Mouse (Mus musculus) thymus, postnatal 0 days (tissue): Measurements from ENCODE around the gene Frem2. TPM values are rescaled to one million over a fixed set of nuclear protein-coding genes. Genes with fewer than 3 reads are reported as not detected.

ENCODE experiments used
- DNase-seq: peaks from one replicate; pipeline ENCODE4 v3.0.0-alpha.2; 2015; ENCODE audit warnings: low spot score
- polyA plus RNA-seq: library from polyadenylated mRNA; unstranded; fragments of >200 nt; fragmentation: Nextera tagmentation; extraction: Ambion mirVana; gene quantifications from 2 replicates; pipeline ENCODE4 v1.2.1, GENCODE M21; 2015

Gene Frem2
- 2.5 and 2.6 TPM in 2 replicates for polyA plus RNA-seq

DNA sequence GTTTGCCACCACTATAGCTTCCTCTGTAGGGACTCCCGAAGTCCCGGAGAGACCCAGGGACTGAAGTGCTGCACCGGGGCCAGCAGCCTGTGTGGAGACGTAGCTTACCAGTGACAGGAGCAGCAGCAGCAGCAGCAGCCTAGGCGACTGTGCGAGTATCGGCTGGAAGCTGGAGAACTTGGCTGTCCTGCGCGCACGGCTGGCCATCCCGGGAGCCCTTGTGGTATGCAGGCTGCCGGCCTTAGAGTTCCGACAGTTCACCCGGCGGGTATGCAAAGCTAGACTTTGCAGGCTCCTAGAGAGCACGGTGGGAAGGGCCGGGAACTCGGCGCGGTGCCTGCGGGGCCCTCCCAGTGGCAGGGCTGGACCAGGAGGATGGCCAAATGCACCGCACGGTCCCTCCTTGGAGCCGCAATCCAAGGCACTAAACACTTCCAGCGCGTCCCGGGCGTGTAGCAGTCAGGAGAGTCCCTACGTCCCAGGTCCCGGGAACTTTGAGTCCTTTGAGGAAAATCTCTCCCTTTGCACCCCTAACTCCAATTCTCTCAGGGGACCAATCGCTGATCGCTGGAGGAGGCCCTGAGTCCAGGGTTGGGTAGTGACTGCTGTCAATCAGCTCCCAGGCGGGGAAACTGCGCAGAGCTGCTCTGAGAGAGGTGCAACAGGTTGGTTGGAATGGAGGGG lies at the start of gene Frem2:
Gene Frem2 (minus strand): TSS at position 478 of the 684 bp plus-strand sequence.
- no peak for DNase-seq

DNA sequence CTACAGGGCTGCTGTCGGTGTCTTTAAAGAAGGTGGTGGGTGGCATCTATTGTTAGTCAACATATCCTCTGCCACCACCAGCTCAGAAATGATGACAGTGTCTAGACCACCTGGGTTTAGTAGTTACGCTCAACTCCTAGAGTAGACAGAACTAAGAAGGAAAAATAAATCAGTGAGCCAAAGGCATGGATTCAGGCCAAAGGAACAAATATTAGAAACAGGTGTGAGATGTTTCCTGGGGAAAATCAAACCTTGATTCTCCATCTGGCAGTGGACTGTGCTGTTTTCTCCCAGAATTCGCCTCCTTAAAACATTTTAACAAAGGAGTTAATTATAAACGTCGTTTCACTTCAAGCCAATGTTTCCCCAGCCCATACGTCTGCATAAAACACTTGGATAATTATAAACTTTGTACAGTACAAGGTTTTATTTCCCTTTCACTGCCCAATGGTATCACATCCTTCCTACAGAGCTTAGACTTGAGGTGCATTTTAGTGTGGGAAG lies 48.9 kb upstream of the Frem2 start:
- DNase-seq = no peak

DNA sequence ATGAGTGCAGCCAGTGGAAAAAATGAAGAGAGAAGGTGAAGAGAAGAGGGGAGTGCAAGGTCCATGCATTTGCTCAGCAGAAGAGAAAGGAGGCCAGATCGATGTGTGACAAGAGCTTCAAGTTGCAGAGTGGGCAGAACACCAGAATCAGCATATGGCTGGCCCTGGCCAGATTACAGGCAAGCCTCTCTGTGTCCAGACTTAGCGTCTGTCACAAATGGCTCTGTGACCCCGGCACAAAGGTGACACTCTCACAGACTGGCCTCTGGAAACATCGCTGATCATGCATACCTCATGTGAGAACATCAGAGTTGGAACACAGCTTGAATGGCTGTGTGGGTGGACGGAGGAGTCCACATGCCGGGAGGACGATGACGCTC lies 46.0 kb upstream of the Frem2 start:
- DNase-seq = no peak

DNA sequence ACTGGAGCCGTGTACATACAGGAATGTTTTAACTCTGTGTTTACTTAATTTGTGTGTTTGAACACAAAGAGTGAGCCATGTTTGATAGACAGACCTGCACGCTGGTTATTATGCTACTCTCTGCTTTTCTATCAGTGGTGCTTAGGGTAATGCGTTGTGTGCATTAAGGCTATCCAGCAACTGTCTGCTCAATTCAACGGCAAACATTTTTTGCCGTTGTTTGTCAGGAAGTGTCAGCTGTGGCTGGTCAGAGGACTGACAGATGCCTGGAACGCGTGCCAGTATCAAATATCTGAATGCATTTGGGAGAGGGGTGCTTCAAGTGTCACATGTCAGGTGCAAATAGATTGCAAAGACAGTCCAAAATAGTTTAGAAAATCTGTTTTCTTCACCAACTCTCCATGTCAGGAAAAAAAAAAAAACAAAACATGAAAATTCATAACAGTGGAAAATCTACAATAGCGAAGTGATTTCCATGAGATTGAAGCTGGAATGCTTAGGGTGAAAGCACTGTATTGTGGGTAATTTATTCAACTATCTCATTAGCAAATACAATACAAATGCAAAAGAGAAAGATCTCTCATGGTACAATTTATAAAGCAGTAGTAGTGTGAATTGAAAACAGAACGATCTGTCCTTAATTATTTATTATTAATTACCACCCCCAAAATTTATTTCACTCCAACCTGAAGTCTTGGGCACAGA lies 45.4 kb upstream of the Frem2 start:
- DNase-seq = no peak

DNA sequence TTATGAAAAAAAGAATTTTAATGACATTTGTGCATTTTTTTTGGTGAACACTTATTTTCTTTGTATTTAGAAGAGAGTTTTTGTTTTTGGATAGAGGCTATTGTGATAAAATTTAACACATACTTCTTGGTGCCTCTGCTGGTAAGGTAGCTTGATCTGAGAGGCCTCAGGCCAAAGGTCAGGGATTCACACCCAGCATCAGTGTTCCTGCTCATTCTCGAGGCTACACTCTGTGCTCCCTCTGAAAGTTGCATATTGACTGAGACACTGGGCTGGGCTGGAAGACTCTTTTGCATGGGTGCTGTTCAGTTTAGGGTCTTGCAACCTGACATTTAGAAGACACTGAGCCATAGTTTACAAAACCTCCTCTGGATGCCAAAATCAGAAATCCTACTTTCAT lies 44.8 kb upstream of the Frem2 start:
- no peak for DNase-seq

DNA sequence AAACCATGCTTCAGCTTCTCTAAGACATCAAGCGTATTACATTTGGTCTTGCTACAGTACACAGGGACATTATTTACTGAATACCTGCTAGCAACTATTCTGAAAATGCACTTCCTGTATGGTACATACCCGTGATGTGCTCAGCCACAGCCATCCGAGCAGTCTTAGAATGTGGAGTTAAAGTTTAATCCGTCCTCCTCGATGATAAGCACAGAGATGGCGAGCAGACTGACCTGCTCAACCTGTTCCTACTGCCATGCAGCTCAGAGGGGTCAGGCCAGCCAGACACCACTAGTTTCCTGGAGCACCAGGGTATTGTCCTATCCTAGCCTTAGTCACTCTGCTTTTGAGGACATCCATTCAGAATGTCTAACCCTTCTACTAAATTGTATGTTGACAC lies 30.6 kb upstream of the Frem2 start:
- DNase-seq = no peak

DNA sequence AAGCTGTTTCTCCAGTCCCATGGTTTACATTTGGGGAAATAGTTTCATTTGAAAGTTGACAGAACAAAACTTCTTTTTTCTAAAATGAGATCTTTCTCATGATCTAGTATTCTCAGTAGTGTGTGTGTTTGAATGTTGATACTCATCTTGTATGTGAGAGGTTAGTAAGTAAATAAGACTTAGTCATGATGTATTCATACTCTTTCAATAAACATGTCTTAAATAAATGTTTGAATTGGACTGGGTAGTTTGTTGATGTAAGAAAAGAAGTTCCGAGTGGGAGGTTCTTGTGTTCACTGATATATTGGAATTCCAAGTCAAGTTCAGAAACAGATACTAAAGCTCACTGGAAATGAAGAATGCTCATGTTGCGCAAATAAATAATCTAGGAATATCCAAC lies 25.1 kb upstream of the Frem2 start:
- no peak for DNase-seq

DNA sequence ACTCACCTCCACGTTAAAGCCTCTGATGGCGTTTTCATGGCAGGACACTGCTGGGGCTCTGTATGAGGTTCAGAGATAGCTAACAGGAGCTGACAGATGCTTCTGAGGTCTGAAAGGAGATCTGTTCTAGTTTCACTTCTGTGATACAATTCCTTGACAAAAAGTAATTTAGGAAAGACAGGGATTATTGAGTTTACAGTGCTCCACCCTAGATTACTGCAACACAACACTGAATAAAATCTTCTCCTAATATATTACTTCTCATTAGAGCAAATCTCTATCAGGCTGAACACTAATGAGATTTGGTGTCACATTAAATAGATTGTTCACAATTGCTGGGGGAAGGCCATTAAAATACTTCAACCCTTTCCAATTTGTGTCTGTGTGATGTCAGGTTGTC lies 23.7 kb upstream of the Frem2 start:
- no peak for DNase-seq

DNA sequence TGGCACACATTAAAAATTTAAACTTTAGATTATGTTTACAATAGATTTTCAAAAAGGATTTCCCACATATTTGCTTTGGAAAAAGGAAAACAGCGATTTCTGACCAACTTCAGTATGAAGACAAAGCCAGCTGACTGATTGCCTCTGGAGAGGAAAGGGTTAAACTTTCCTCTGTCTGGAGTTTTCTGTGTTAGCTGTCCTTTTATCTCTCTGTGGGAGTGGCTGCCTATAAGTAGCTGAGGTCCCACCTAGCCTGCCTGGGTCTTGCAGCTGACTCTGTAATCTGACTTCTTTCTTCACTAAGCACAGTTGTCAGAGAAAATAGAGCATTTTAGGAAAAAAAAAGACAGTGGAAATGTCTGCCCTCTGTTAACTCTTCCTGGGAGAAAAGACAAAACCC lies 17.1 kb upstream of the Frem2 start:
- DNase-seq = no peak

DNA sequence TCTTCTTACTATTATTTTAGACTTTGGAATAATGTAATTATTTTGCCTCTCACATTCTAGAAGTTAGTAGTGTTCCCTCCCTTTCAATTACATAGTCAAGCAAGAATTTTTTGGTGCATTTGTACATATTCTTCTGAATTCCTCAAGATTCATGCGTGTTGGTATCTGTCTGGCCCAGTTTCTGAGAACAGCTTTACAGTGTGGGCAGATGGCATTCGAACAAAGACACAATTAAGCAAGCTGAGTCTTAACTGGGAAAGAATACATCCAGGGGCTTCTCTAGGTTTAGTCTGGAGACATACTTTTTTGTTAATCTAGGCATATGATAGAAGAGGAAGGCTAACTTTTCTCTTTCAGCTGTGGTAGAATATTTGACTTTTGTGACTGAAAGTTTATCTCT lies 12.6 kb upstream of the Frem2 start:
- DNase-seq = no peak

DNA sequence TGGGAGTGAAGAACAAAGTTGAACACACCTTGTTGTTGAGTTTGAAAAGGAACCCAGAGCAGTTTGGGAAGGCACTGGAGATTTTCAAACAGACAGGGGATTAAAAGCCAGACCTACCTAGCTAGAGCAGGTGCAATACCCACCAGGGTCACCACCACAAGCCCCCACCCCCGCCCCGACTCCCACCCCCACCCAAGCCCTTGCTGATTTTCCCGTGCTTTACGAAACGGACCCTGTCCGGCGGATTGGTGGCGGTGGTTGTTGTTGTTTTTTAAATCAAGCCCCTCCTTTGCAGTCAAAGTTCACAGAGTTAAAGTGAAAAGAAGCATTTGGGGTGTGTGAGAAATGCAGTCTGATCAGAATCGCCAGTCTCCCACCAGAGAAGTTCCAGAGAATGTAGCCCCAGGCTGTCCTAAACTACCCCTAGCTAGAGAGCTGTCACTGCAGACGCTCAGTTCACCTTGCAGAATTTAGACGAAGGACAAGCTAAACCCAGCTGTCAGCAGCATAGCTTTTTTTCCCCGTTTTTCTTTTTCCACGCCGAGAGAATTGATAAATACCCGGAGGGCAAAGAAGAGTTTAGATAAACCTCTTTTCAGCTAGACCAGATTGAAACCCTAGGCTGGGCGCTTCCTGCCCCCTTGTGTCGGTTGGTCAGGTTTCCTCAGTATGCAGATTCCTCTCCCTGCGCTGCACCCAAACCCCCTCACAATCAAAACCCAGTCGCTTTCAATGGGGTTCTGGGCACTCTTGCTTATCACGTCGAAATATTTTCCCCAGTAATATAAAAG lies 784 bp upstream of the Frem2 start:
- DNase-seq = no peak

DNA sequence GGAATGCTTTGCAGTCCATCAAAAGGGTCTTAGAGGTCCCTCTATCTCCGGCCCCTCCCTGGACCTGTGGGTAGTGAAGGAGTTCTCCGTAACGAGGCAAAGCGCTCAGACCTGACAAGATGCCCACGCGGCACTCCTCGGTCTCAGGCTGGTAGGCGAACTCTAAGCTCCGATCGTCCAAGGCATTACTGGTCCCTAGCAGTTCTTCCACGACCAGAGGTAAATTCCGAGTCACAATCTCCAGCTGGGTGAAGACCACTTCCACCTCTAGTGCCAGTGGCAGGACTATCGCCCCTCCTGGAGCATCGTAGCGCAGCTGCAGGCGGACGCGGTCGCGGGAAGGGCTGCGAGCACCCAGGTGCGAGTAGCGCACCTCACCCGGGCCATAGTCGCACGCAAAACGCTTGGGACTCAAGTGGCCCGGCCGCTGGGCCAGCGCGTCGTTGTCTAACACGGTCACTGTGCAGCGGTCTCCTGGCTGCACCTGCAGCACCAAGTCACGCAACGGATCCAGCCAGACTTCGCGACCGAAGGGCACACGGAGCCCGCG lies 752 bp downstream of the Frem2 start:
- no peak for DNase-seq

DNA sequence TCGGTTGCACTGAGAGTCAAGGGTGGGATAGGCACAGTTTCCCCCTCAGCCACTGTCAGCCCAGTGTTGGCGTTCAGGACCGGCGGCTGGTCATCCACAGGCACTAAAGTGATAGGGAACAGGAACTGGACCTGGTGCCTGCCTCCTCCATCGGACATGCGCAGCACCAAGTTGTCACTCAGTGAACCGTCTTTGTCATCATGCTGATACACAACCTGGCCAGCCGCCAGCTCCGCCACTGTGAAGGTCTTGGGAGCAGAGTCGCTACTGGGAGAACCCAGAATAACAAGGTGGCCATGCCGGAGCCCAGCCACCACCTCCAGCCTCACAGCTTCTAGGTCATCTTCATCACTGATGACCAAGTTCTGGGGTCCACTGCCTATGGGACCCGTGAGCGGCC lies 1.8 kb downstream of the Frem2 start:
- no peak for DNase-seq

DNA sequence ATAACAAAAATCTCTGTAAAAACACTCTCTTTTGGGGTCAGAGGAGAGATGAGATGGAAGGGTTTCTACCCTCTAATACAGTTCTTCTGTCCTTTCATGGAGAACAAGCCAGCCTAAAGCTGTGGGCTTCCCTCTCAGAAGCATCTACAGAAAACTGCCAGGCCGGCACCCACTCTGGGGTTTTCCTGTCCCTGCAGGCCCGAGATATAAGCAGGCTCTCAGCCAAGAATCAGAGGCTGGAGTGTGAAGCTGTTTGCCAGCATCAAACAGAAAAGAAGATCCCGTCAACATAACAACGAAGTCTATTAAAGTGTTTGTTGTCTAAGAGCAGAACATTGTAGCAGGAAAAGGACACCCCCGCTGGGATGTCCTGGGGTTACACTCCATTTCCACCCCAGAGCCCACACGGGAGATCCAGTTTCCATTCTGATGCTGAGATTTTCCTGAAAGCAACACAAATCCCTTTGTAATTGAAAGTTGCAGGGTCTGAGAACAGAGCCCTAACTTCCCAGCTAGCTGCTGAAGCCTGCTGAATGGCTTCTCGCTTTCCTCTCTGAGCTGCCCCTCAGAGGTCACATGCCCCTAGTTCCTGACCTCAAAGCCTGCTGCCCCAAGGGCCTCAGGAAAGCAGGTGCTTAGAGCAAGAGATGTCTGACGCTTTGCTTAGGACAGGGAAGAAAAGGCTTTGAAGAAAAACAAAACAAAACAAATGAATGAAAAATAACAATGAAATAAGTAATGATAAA lies 7.0 kb downstream of the Frem2 start:
- no peak for DNase-seq

DNA sequence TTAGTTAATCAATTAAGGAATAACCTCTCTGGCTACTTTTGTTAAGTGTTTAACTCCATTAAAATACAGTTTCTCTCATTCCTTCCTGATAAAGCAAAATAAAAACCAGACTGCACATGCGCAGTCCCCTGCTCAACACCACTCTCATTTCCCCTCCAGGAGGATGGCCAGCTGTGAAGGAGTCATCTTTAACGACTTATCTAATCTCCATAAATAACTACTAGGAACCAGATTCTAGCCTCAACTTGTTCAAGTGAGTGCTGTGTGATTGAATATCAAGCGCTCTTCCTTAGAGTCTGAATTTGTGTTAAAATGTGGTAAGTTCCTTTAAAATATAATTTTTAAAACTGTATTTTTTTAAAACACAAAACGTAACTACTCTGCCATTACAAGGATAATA lies 7.7 kb downstream of the Frem2 start:
- DNase-seq = no peak

DNA sequence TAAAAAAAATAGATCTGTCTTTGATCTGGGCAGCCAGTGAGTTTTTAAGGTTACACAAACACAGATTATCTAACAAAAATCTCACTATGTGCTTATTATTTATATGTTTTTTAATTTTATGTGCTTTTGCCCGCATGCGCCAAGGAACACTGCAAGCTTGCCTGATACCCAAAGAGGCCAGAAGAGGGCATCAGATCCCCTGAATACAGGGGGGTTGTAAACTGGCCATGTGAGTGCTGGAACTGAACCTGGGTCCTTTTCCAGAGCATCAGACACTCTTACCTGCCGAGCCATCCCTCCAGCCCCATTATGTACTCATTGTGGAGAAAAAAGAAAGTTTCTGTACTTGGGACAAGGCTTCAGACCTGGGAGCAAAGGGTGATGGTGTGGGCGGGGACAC lies 8.3 kb downstream of the Frem2 start:
- no peak for DNase-seq

DNA sequence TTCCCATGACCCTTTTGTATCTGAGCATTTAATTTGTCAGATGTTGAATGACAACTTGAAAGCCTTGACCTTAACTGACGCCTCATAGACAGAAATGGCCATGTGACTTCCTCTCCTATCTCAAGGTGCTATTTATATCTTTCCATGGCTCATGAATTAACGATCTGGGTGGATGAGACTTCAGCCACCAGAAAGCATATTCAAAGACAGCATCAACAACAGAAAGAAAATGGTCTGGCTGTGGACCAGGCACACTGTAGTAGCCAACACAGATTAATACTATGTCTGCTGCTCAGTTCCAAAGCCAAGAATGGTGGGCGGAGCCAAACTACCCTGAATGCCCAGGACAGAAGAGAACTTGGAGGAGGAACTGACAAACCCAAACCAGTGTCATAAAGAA lies 21.2 kb downstream of the Frem2 start:
- no peak for DNase-seq

DNA sequence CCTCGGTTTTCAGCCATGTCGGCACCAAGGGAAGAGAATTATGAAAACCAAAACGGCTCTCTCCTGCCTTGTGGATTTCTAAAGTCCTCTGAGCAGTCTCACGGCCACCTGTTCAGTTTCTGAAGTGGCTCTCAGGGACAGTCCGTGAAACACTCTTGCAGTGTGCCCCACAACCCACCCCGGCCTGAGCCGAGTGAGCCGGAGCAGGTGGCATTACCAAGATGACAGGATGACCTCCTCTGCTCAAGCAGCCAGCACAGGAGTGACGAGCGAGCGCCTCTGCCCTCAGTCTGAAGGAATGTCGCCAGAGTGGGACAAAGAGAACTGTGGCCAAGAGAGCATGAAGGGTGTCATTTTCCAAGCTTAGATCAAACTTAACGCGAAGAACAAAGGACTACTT lies 26.0 kb downstream of the Frem2 start:
- DNase-seq = no peak

DNA sequence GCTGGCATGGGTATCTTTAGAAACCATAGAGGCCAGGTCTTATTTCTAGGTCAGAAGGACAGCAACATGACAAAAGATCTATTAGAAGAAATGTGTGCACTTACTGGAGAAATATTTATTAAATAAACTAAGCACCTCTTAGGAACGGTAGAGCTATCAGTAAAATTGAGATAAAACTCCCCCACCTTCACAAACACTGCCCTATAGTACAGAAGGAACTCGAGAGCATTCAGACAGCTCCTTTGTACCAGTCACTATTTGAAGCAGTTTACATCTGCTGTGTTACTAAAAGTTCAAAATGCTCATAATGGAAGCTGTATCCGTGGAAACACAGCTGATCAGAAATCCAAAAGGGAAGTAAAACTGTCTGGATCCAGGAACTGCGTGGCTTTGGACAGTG lies 26.5 kb downstream of the Frem2 start:
- DNase-seq = no peak

DNA sequence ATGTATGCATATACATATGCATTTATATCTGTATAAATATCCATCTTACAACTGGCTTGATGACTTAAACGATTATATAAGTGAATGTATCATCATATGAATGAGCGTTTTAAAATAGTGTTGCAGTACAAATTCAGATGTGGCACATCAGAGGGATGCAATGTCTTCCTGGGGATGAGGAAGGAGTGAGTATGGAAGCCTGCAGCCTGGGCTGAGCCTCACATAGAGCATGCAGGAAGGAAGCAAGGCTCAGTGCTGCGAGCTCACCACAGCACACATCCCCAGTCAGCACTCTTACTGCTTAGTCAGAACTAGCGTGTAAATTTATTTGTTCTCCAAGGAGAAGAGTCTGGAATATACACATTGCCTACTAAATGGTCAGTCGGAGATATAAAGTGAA lies 27.2 kb downstream of the Frem2 start:
- DNase-seq = no peak

DNA sequence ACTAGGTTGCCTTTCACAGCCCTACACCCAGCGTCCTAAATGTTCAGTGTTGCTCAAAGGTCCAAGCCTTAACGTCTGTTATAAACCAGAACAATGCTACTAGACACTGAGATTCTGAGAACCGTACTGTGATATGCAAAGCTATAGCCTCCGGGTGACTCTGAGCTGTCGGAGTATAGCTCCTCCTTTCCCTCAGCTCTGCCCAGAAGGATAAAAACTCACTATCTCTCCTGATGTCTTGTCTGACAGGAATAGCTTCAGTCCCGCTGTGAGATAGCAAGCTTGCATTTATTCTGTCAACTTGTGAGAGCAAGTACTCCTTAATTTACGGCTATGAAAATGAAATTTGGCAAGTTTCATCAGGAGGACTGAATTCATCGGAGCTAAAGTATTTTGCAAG lies 33.9 kb downstream of the Frem2 start:
- no peak for DNase-seq
